Mouse (Mus musculus): ENCODE measurements around the gene Ccnd2.

DNA sequence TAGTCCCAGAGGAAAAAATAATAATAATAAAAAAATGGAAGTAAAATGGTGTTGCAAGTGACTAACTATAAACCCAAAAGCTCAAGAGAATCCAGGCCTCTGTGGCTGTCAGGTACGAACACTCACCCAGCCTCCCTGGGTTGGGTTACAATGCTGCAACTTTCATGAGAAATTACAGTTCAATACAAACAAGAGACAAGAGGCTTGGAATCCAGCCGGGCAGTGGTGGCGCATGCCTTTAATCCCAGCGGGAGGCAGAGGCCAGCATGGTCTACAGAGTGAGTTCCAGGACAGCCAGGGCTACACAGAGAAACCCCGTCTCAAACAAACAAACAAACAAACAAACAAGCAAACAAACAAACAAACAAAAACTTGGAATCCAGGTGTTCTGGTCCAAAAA, 45.3 kb downstream of the Ccnd2 start:
- TF ChIP-seq CTCF (IDR thresholded peaks at IDR 0.05; ENCODE audit: extremely low read depth, insufficient read depth, low read length) (no peak), POLR2A (IDR thresholded peaks at IDR 0.05; ENCODE audit: extremely low read depth, insufficient read depth, low read length) (no peak)

Data from cortical plate, adult 2 months (tissue).